Mouse (Mus musculus) midbrain, embryonic 12.5 days (tissue): Measurements from ENCODE around the gene Tmem182. TPM values are rescaled to one million over a fixed set of nuclear protein-coding genes. Genes with fewer than 3 reads are reported as not detected.

Experiments
- polyA plus RNA-seq: library from polyadenylated mRNA; unstranded; fragments of >200 nt; fragmentation: Nextera tagmentation; extraction: Ambion mirVana; gene quantifications from 2 replicates; pipeline ENCODE4 v1.2.1, GENCODE M21; 2016

The Tmem182 gene
- polyA plus RNA-seq, 1 experiment from 2014 or later = not detected

Other genes with a start within 250 kb of the Tmem182 start
- not detected in 2 replicates for gene Slc9a4, start 225.5 kb upstream of the Tmem182 start, polyA plus RNA-seq
- 0.18 TPM in 1 of 2 replicates, not detected in the other for gene Slc9a2, start 125.0 kb upstream of the Tmem182 start, polyA plus RNA-seq
- 2.7 and 3.1 TPM in 2 replicates for gene Mfsd9, start 14.9 kb upstream of the Tmem182 start, polyA plus RNA-seq